Mouse (Mus musculus) bone marrow, adult 2 months (tissue): ENCODE measurements around the gene Dock8.

Experiments used
- CTCF ChIP-seq: fragments of 200-500 bp; IDR thresholded peaks from 2 replicates; pipeline ENCODE4 v1.5.1; 2011; ENCODE audit warnings: low read length, control low read depth; ENCODE audit not compliant: control insufficient read depth, insufficient read depth
- POLR2A ChIP-seq: fragments of 200-500 bp; IDR thresholded peaks from 2 replicates; pipeline ENCODE4 v1.6.1; 2011; ENCODE audit warnings: low read depth, mild to moderate bottlenecking, control low read depth, low read length, borderline replicate concordance; ENCODE audit not compliant: control insufficient read depth

GRCm38 (mm10) chr19:25200081-25200860 is 200.9 kb downstream of the Dock8 start:
- TF ChIP-seq CTCF (no peak), POLR2A (no peak)
